Mouse (Mus musculus) urinary bladder, postnatal 10 days (tissue): ENCODE results near the gene Tex26.
A peak's percentile ranks its signal among the peaks of the same experiment; 100 is the strongest.

Source experiments
- DNase-seq: peaks from one replicate; pipeline ENCODE4 v3.0.0; 2022; ENCODE audit warnings: low spot score

The Tex26 gene

DNA sequence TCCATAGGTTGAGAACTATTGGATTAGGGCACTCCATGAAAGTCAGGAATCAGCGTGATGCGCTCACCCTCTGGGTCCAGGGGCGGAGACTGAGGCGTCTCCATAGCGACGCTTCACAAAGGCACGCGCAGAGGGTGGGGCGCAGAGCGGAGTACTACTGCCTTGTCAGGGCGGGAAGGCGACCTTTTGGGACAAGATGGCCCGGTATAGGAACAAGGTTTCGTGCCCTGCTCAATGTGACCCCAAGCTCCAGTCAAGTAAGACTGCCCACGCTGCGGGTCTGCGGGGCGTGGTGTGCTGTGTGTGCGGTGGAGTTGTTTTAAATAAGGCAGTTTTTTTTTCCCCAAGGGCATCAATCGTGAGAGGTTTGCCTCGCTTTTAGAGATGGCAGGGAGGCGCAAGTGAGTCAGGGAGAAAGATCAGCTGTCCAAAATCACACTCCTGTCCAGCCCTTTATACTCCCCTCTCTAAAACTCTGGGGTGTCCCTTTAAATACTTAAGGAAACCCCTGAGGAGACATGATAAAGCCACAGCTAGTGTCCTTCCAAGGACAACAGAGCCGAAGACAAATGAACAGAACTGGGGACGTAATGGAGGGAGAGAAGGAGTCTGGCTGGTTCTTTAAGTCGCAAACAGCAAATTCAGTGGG is at the start of gene Tex26:
Gene Tex26 (plus strand): TSS at position 130 of the 649 bp plus-strand sequence.
- no peak for DNase-seq

DNA sequence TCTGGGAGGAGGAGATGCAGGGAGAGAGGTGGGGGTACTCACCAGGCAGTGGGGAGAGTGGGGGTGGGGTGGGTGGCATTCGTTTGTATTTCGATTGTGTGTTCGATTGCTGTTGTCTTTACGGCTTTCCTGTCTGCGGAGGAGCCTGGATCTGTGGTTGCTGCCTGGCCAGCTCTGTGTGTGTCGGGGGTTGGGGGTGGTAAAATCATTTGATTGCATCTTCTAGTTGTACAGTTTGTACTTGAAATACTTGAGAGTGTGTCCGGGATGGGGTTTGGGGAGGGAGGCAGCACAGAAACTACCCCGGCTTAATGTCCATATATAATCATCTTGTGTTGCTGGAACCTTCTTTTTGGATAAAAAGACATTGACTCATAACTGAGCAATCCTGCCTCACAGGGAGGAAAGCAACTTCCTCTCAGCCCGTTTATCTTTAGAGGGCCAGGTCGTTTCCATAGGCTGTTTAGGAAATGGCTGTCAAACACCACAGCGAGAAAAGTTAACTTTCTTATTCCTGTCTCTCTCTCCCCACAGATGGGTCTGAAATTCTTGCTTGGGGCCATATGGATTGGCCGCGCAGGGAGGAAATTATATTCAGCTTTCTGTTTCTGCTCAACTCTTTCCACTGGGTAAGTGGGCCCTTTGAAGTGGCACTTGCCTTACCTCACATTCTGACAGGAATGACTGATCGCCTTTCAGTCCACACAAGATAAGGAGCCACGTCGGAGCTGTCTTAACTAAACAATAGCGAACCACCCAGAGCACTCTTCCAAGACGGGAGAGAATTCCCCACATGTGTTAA is 47.7 kb upstream of the Tex26 start:
- DNase-seq: no peak

DNA sequence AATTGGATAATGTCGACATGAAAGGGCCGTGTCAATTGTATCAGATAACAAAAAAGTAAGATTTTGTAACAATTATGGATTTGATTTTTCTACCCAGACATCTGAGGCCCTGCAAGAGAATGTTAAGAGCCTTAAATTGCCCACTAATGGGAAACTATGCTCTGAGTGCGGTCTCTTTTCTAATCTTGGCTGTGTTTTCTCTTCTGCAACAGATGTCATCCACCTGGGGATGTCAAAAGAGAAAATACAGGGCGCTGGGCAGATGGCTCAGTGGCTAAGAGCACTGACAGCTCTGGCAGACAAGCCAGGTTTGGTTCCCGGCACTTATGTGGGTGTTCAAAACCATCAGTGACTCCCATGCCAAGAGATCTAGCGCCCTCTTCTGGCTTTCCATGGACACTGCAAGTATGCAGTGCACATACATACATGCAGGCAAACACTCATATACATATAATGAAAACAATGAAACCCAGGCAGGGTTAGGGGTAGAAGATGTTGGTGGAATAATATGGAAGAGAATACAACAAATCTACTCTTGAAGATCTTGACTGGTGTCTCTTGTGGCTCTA is 47.0 kb upstream of the Tex26 start:
- DNase-seq: no peak

GRCm38 (mm10) chr5:149401446-149401975 is 37.9 kb upstream of the Tex26 start:
- DNase-seq: no peak

DNA sequence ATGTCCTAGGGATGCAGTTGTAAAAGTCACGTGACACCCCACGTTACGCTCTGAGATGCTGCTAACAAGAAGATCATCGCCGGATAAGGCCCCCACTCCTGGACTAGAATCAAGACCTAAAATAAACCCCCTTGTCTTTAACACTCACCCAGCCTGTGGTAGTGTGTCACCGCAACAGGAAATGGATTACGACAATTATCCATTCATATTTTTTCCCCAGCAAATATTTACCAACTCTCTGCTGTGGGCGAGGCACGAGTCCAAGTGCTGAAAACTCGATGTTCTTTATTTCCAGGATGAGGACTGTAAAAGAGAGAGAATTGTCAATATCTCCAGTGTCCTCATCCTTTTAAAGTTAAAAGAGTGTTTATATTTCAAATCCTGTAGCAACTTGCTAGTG is 37.4 kb upstream of the Tex26 start:
- no peak for DNase-seq

GRCm38 (mm10) chr5:149403386-149403785 is 36.1 kb upstream of the Tex26 start:
- no peak for DNase-seq

DNA sequence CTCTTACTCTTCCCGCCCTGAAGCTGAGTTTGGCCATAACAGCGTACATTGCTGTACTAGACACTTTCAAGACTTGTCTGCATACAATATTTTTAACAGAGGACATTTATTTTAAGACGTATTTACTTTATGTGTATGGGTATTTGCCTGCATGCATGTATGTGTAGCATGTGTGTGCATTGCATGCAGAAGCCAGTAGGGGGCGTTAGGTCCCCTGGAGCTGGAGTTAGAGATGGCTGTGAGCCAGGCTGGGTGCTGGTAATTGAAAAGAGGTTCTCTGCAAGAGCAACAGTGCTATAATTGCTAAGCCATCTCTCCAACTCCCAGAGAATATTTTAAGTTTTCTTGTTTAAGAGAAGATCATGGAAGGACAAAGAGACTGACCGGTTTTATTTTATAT is 34.8 kb upstream of the Tex26 start:
- DNase-seq: no peak

GRCm38 (mm10) chr5:149406791-149407276 is 32.6 kb upstream of the Tex26 start:
- DNase-seq: no peak

DNA sequence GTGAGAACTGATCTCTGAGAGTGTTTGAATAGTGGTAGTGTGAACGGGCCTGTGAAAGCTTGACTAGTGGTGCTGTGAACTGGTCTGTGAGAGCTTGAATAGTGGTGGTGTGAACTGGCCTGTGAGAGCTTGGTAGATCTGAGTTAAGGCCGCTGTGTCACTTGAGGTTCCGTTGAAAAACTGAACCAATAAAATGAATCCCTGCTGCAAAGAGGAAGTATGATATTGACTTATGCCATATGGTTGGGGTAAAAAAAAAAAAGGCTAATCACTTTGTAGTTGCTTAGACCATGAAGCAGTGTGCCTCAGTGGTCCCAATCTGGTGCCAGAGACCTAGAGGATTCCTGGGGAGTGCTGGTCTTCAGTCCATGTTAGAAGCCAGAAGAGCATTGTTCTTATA is 30.0 kb upstream of the Tex26 start:
- no peak for DNase-seq

DNA sequence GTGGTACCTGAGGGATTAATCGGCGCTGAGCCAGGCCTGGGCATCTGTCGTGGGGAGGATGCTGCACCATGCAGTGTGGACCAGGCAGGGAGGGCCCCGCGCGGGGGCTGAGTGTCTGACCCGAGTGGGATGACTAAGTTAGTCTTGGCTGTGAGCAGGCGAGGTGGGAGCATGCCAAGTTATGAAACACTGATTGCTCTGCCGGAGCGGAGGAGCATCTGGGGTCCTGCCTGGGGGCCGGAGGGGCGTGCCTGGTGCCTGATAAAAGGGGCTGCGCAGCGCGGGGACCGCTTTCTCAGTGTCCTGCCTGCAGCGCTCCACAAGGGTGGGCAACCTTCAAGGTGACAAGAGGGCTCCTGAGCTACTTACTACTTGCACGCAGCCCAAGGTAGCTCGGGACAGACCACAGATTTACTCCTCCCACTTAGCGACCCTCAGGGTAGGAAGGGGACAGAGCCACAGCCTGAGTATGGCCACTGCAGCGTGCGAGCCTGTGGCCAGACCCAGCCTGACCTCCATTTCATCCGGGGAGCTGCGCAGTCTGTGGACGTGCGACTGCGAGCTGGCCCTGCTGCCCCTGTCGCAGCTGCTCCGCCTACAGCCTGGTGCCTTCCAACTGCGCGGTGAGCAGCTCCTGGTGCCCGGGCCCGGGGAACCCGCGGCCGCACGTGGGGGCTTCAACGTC is 27.8 kb upstream of the Tex26 start, which contains the start of gene Medag:
Gene Medag (plus strand): TSS at position 241 of the 685 bp plus-strand sequence.
- DNase-seq: peak; percentile 44

- no peak for DNase-seq
Observed at GRCm38 (mm10) chr5:149412194-149412575, 27.3 kb upstream of the Tex26 start.

DNA sequence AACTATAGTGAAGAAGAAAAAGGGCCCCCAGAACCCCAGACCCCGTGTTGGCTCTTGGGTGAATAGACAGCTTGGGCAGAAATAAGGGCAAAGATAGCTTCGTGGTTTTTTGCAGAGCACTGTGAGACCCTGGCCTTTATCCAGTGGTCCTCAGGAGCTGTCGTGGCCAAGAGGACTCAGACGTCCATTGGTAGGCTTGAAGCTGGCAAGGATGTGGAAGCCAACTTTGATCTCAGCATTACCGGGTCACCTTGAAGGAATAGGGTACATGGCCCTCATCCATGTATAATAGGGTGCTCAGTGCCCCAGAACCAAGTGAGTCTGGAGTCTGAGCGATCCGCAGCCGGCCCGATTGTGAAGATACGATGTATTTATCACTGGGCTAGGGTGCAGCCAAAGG is 26.8 kb upstream of the Tex26 start:
- DNase-seq: no peak

DNA sequence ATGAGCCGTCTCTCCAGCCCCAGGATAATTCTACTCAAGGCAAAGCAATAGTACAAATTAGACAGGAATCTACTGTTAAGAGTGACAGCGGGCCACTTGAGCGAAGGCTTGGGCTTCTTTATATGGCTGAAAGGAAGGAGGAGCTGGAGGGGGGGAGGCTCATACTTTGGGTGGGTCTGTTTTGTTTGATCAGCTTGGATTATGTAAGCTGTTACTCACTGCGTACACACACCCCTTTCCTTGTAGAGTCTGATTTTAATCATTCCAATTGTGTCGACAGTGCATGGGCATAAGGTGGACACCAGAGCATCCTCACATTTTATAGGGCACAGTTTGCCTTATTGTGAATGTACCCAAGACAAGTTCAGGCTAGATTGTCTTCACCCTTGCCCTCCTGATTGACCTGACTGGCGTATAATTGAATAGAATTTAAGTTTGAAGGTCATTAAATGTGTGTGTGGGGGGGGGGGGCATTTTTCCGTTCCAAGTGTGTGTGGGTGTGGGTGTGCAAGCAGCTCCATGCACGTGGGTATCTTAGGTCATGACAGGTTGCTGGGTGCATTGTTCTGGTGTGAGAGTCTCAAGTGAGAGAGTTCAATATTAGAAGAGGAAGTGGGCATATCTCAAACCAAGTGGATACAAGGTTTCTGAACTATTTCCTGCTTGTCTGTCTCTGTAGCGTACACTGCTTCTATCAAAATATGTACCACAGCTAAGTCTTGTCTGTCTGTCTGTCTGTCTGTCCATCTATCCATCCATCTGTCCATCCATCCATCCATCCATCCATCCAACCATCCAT is 24.9 kb upstream of the Tex26 start:
- DNase-seq: no peak

DNA sequence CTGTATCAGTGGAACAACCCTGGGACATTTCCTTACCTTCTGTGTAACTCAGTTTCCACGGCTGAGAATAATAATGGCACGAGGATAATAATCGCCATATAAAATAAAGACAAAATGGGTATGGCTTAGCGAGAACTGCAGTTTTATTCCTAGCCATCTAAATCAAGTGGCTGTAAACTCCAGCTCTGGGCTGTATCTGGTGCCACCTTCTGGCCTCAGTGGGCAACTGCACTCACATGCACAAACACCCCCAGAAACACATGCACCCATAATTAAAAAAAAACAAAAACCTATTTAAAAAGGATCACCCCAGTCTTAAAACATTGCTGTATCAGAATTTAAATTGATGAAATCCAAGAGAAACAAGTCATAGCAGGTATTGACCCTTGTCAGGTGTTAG is 22.1 kb upstream of the Tex26 start:
- DNase-seq: no peak

DNA sequence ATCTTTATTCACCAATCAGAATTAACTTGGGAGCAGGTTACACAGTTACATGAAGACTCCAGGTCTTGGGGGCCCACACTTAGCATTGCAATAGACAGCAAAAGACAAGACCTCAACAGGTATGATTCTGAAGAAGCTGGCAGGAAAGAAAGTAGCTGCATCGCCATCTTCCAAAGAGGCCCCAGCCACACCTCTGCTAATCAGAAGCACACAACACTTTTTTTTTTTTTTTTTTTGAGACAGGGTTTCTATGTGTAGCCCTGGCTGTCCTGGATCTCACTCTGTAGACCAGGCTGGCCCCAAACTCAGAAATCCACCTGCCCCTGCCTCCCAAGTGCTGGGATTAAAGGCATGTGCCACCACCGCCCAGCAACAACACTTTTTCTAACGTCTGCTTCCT is 12.9 kb upstream of the Tex26 start:
- no peak for DNase-seq

- no peak for DNase-seq
Observed at GRCm38 (mm10) chr5:149427277-149428060, 12.0 kb upstream of the Tex26 start.

GRCm38 (mm10) chr5:149428347-149428746 is 11.1 kb upstream of the Tex26 start:
- DNase-seq: no peak

DNA sequence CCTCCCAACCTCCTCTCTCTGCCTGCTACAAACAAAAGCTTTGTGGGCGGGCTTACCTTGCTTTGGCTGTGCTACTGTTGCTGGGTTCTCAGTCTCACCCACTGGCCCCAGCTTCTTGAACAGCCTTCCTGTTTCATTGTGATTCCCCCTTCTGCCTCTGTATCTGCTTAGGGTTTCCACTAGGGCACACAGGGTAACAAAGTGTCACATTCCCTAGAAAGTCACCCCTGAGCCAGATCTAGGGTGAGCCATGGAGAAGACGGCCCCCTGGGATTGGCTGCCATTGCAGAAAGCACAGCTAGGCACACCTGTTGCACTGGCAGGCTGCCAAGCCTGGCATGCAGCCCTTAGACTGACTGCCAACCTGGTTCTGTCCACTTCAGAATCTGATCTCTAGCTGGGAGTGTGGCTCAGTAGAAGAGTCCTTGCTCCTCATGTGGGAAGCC is 10.6 kb upstream of the Tex26 start:
- no peak for DNase-seq

GRCm38 (mm10) chr5:149429541-149429940 is 9.9 kb upstream of the Tex26 start:
- no peak for DNase-seq

DNA sequence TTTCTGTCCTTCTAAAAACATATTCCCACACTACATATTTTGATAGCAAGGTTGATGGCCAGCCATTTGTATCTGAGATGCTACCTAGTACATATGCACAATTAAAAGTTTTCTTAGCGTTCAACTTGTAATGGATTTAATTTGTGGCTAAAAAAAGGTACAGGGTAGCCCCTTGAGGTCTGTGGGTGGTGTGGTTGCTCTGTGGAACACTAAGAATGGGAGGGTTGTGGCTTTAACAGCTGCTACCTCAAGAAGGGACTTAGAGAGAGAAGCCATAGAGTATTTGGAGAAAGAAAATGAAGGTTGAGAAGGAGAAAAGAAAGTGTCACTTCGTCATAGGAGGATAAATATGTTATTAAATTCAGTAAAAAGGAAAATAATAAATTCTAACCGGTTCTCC is 8.5 kb upstream of the Tex26 start:
- no peak for DNase-seq

GRCm38 (mm10) chr5:149433618-149434017 is 5.8 kb upstream of the Tex26 start:
- DNase-seq: no peak
